Mouse (Mus musculus): ENCODE data around the gene Usp49.
"Not testable (repeated sequence)": the region's sequence is repeated elsewhere in the genome, so short reads cannot be mapped to it uniquely, and the experiment has no call there.

Usp49 gene

GRCm38 (mm10) chr17:47609182-47609581, 21.3 kb upstream of the Usp49 start:
- in situ Hi-C loops (cut with MboI; ENCODE audit: low sequenced_read_pairs) = no loop called here

GRCm38 (mm10) chr17:47610849-47611660, 19.4 kb upstream of the Usp49 start, which contains the start of the genes Bysl, Med20 and Gm20517:
TSS of gene Bysl (minus strand) at chr17:47611492.
TSS of gene Med20 (plus strand) at chr17:47611582.
TSS of gene Gm20517 (plus strand) at chr17:47611589.
- in situ Hi-C loops (cut with MboI; ENCODE audit: low sequenced_read_pairs) = no loop called here

- in situ Hi-C loops (cut with MboI; ENCODE audit: low sequenced_read_pairs) = no loop called here
These were observed 18.9 kb upstream of the Usp49 start for GRCm38 (mm10) chr17:47611661-47611982.

DNA sequence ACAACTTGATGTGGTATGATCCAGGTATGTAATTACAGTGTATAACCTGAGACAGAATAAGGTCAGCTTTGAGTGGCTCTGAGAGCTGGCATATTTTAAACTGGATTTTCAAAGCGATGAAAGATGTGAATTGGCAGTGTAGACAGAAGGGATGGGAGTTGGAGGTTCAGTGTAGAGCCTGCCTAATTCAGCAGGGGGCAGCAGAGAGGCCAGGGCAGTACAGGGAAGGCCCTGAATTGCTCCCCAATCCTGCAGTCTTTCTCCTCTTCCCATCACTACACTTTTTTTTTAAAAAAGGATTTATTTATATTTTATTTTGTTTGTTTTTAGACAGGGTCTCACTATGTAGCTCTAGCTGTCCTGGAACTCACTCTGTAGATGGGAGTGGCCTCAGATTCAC, 16.5 kb upstream of the Usp49 start:
- in situ Hi-C loops (cut with MboI; ENCODE audit: low sequenced_read_pairs) = no loop called here

DNA sequence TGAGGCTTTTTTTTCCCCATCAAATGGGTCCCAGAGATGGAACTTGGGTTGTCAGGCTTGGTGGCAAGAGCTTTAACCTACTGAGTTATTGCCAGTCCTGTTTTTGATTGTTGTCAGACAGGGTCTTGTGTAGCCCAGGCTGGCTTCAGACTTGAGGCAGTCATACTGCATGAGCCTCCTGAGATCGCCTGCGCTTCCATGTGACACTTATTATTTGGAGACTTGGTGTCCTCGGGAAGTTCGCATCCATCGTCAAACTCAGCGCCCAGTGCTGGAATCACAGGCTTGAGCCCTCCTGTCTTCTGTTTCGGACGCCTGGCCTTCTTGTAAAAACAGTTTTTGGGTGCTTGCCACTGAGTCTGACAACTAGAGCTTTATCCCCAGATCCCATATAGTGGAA, 14.4 kb upstream of the Usp49 start:
- in situ Hi-C loops (cut with MboI; ENCODE audit: low sequenced_read_pairs) = no loop called here

DNA sequence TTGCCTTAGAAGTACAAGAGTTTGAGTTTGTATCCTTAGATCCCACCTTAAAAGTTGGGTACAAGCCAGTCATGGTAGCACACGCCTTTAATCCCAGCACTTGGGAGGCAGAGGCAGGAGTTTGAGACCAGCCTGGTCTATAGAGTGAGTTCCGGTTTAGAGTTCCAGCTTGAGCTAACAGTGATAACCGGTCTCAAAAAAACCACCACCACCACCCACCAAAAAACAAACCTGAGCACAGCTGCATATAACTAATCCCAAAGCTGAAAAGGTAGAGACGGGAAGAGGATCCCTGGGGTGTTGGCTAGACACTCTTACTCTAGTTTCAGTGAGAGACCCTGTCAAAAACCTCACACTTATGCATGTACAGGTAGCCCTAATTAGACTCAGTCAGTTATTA, 13.8 kb upstream of the Usp49 start:
- in situ Hi-C loops (cut with MboI; ENCODE audit: low sequenced_read_pairs) = no loop called here

GRCm38 (mm10) chr17:47617605-47618307, 12.7 kb upstream of the Usp49 start:
- in situ Hi-C loops (cut with MboI; ENCODE audit: low sequenced_read_pairs) = no loop called here

DNA sequence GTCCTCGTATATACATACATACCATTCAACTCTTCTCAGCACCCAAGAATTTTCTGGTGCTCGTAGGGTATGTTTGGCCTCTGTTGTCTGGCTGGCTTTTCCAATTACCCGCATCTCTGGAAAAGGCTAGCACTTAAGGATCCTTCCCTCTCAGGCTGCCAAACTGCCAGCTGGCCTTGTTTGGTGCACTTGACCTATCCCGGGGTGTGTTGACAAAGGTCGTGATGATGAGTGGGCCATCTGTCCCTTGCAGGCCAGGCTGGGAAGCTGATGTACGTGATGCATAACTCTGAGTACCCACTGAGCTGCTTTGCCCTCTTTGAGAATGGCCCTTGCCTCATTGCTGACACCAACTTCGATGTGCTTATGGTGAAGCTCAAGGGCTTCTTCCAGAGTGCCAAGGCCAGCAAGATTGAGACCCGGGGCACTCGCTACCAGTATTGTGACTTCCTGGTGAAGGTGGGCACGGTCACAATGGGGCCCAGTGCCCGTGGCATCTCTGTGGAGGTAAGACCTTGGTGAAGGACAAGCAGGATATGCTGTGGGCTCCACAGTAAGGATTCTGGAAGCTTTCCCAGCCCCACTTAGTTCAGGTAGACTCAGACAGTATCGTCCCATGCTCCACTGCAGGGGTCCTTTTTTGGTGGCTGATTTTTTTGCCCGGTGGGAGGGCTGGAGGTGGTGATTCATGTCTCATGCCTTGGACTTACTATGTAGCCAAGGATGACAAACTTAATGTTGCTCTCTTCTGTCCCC, 11.8 kb upstream of the Usp49 start:
- in situ Hi-C loops (cut with MboI; ENCODE audit: low sequenced_read_pairs) = no loop called here

DNA sequence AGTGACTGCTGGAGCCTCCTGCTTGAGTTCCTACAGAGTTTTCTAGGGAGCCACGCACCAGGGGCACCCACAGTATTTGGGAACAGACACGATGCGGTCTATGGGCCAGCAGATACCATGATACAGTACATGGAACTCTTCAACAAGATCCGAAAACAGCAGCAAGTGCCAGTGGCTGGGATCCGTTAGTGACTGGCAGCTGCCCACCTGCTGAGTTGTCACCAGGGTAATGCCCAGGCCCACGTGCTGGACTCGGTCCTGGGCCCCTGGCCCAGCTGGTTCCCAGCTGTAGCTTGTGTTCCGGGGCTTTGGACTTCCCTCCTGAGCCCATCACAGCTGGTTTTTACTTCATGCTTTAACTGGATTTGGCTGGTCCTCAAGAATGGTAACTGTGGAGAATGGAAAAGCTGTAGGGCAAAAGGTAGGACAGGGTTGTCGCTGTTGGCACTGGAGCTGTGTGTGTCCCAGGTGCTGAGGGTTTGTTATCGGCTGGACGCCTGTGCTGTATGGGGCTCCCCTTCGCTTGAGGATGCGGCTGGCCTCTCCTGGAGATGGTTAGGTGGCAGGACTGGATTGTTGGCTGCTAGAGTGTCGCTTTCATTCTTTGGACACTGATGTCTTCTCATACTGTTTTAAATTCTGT, 7.5 kb upstream of the Usp49 start:
- in situ Hi-C loops (cut with MboI; ENCODE audit: low sequenced_read_pairs) = no loop called here

DNA sequence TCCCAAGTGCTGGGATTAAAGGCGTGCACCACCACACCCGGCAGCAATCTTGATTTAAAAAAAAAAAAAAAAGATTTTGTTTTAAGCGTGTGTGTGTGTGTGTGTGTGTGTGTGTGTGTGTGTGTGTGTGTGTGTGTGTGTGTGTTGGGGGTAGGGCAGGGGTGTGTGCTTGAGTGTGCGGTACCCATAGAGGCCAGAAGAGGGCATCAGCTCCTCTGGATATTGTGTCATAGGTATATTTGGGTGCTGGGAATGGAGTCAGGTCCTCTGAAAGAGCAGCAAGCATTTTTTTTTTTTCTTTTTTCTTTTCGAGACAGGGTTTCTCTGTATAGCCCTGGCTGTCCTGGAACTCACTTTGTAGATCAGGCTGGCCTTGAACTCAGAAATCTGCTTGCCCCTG, 5.9 kb upstream of the Usp49 start:
- in situ Hi-C loops (cut with MboI; ENCODE audit: low sequenced_read_pairs) = not testable (repeated sequence)

DNA sequence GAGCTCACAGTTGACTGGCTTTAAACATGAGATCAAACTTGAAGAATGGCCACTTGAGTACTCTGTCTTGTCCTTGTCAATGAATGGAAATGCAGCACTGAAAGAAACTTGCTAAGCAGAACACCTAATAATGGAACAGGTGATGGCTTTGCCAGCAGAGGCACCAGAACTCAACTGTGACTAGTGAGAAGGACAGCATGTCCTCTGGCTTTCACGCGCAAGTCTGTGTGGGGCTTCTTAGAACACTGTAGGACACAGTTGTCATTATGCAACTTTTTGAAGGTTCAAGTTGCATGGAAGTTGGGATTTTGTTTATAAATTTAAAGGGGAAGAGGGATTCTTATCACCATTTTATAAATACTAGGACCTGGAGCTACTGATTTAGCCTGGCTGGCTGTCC, 5.4 kb upstream of the Usp49 start:
- in situ Hi-C loops (cut with MboI; ENCODE audit: low sequenced_read_pairs) = no loop called here

DNA sequence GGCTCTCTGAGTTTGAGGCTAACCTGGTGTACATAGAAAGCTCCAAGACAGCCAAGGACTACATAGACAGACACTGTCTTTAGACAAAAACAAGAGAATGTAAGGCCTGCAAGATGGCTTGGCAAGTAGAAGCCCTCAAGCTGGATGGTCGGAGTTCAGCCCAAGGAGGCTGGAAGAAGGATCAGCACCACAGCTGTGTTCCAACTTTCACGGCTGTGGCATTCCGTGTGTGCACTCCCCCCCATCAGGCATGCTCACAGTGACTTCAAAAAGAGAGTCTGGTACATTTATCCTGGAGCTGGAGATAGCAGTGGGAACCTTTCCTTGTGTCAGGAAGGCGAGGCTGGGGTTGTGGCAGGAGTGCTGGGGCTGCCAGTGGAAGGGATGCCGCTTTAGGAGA, 4.5 kb upstream of the Usp49 start:
- in situ Hi-C loops (cut with MboI; ENCODE audit: low sequenced_read_pairs) = no loop called here

GRCm38 (mm10) chr17:47627791-47628190, 2.7 kb upstream of the Usp49 start:
- in situ Hi-C loops (cut with MboI; ENCODE audit: low sequenced_read_pairs) = no loop called here

GRCm38 (mm10) chr17:47628851-47629676, 1.4 kb upstream of the Usp49 start:
- in situ Hi-C loops (cut with MboI; ENCODE audit: low sequenced_read_pairs) = no loop called here

GRCm38 (mm10) chr17:47629717-47630677, 493 bp upstream of the Usp49 start:
- in situ Hi-C loops (cut with MboI; ENCODE audit: low sequenced_read_pairs) = no loop called here

DNA sequence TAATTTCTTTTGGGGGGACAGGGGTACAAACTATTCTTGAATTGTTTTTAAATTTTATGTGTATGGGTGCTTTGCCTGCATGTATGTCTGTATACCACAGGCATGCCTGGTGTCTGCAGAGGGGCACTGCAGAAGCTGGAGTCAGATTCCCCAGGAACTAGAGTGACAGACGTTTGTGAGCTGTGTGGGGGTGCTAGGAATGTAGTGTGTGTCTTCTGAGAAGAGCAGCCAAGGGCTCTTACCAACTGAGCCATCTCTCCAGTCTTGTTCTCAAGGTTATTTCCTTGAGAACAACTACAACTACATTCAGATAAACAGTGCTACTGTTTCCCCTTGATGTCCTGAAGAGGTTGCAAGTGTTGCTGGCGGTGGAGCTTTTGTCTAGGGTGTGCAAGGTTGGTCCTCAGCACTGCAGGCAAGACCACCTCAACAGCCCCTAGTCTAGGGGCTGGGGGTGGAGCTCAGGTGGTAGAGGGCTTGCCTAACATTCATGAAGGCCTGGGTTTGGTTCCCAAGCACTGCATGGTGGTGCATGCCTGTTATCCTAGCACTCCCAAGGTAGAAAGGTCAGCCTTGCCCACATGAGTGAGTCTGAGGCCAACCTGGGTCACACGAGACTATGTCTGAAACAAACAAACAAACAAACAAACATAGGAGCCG, 1.8 kb downstream of the Usp49 start:
- in situ Hi-C loops (cut with MboI; ENCODE audit: low sequenced_read_pairs) = no loop called here

DNA sequence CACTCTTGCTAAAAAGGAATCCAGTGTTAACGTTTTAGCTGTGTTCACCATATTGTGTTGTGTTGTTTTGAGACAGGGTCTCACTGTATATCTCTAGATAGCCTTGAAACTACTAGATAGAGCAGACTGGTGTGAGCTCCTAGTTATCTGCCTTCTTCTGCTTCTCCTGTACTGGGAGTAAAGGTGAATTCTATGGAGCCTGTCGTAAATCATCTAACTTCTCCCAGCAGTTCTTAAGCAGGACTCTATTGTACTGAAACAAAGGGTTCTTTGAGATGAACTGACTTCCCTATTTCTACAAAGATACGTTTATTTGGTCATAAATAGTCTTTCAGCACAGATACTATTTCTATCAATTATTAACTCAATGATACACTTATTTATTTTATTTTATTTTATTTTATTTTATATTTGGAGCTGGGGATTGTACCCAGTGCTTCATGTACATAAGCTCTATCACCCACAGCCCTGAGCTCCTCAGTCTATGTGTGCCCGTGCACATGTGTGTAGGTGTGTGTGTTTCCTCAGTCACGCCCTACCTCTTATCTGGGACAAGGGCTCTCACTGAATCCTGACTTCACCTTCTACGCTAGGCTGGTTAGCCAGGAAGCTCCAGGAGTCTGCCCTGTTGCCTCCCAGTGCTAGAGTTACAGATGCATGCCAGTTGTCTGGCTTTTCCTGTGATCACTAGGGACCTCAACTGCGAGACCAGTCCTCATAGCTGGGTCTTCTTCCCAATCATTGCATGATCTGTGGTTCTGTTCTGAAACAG, 3.7 kb downstream of the Usp49 start:
- in situ Hi-C loops (cut with MboI; ENCODE audit: low sequenced_read_pairs) = no loop called here

GRCm38 (mm10) chr17:47642992-47643391, 12.5 kb downstream of the Usp49 start:
- in situ Hi-C loops (cut with MboI; ENCODE audit: low sequenced_read_pairs) = no loop called here

Measured in CH12F3 (cell line).